Mouse (Mus musculus) embryonic fibroblast, embryonic 13.5 days (primary cell): ENCODE results near the gene Uncx. TPM values are rescaled to one million over a fixed set of nuclear protein-coding genes. Genes with fewer than 3 reads are reported as not detected.

Source experiments
- H3K27ac ChIP-seq: 2 replicates; pipeline ENCODE4 v1.5.1; 2012; ENCODE audit warnings: low read length, control low read depth, inconsistent platforms; ENCODE audit not compliant: insufficient read depth
- H3K4me1 ChIP-seq: 2 replicates; pipeline ENCODE4 v1.6.1; 2011; ENCODE audit warnings: low read length; ENCODE audit not compliant: control insufficient read depth, insufficient read depth
- H3K4me3 ChIP-seq: 2 replicates; pipeline ENCODE4 v1.5.1; 2011; ENCODE audit warnings: mild to moderate bottlenecking, control low read depth, low read length; ENCODE audit not compliant: insufficient read depth
- CTCF ChIP-seq: IDR thresholded peaks from 2 replicates; pipeline ENCODE4 v1.5.1; 2011; ENCODE audit warnings: mild to moderate bottlenecking, control low read depth, low read length, moderate library complexity, borderline replicate concordance; ENCODE audit not compliant: insufficient read depth
- POLR2A ChIP-seq: IDR thresholded peaks from 2 replicates; pipeline ENCODE4 v1.6.1; 2011; ENCODE audit warnings: low read depth, mild to moderate bottlenecking, control low read depth, low read length, moderate library complexity
- polyA plus RNA-seq: library from polyadenylated mRNA; stranded (reverse); fragments of >200 nt; gene quantifications from 2 replicates; pipeline ENCODE4 v1.2.4, GENCODE M21; 2011; ENCODE audit warnings: low read depth; ENCODE audit not compliant: missing spikeins, insufficient read length

The Uncx gene
- polyA plus RNA-seq = 0.33 TPM in 1 of 2 replicates, not detected in the other

- no peak within 1 kb of the TSS for H3K27ac ChIP-seq
- TF ChIP-seq POLR2A (no peak), CTCF (no peak)
- no peaks in the 10 kb centered on the region; the same call in 1 of the 2 replicates for H3K4me1 ChIP-seq
- H3K4me3 ChIP-seq = peak within 1 kb of the TSS; percentile 22
Measured at GRCm38 (mm10) chr5:139543214-139543613, at the start of gene Uncx. Uncx (plus strand) TSS chr5:139543494.

GRCm38 (mm10) chr5:139493690-139494089, 49.6 kb upstream of the Uncx start:
- Histone ChIP-seq H3K4me3 (no peak overlapping the region), H3K27ac (no peak overlapping the region), H3K4me1 (no peaks in the 10 kb centered on the region)
- no peak for TF ChIP-seq POLR2A
- no peak for TF ChIP-seq CTCF

GRCm38 (mm10) chr5:139495019-139495669, 48.1 kb upstream of the Uncx start:
- TF ChIP-seq CTCF (no peak), POLR2A (no peak)
- H3K4me1 ChIP-seq = no peaks in the 10 kb centered on the region
- H3K4me3 ChIP-seq = no peak overlapping the region
- H3K27ac ChIP-seq = no peak overlapping the region

- Histone ChIP-seq H3K4me3 (no peak overlapping the region), H3K27ac (no peak overlapping the region), H3K4me1 (no peaks in the 10 kb centered on the region)
- TF ChIP-seq POLR2A = no peak
- no peak for TF ChIP-seq CTCF
Measured at GRCm38 (mm10) chr5:139496939-139497338, 46.4 kb upstream of the Uncx start.

GRCm38 (mm10) chr5:139498791-139499190, 44.5 kb upstream of the Uncx start:
- H3K27ac ChIP-seq = no peak overlapping the region
- H3K4me1 ChIP-seq = no peaks in the 10 kb centered on the region
- TF ChIP-seq CTCF (no peak), POLR2A (no peak)
- no peak overlapping the region for H3K4me3 ChIP-seq

- no peaks in the 10 kb centered on the region for H3K4me1 ChIP-seq
- H3K4me3 ChIP-seq = no peak overlapping the region
- H3K27ac ChIP-seq = no peak overlapping the region
- no peak for TF ChIP-seq POLR2A
- TF ChIP-seq CTCF = no peak
Measured at GRCm38 (mm10) chr5:139502281-139502680, 41.0 kb upstream of the Uncx start.

- TF ChIP-seq CTCF = peak; percentile 93
- TF ChIP-seq POLR2A = no peak
- Histone ChIP-seq H3K4me3 (no peak overlapping the region), H3K27ac (no peak overlapping the region), H3K4me1 (no peaks in the 10 kb centered on the region)
Measured at GRCm38 (mm10) chr5:139505073-139505606, 38.2 kb upstream of the Uncx start.

- no peaks in the 10 kb centered on the region for H3K4me1 ChIP-seq
- TF ChIP-seq POLR2A (no peak), CTCF (no peak)
- no peak overlapping the region for H3K4me3 ChIP-seq
- H3K27ac ChIP-seq = no peak overlapping the region
Measured at GRCm38 (mm10) chr5:139506207-139506606, 37.1 kb upstream of the Uncx start.

GRCm38 (mm10) chr5:139510682-139511366, 32.5 kb upstream of the Uncx start:
- H3K4me3 ChIP-seq = no peak overlapping the region
- TF ChIP-seq POLR2A (no peak), CTCF (no peak)
- no peak overlapping the region for H3K27ac ChIP-seq
- no peaks in the 10 kb centered on the region for H3K4me1 ChIP-seq

GRCm38 (mm10) chr5:139512201-139512600, 31.1 kb upstream of the Uncx start:
- Histone ChIP-seq H3K4me1 (no peaks in the 10 kb centered on the region), H3K4me3 (no peak overlapping the region), H3K27ac (no peak overlapping the region)
- no peak for TF ChIP-seq POLR2A
- TF ChIP-seq CTCF = no peak
